Mouse (Mus musculus) liver, embryonic 14.5 days (tissue): ENCODE results near the gene Rab8b. TPM values are rescaled to one million over a fixed set of nuclear protein-coding genes. Genes with fewer than 3 reads are reported as not detected.

Source experiments
- ATAC-seq: fragments of 200-750 bp; cut with Nextera tagmentation; 2 replicates; pipeline ENCODE4 v1.8.0; 2017; ENCODE audit warnings: moderate number of reproducible peaks, mild to moderate bottlenecking, moderate library complexity; ENCODE audit not compliant: insufficient read depth
- DNase-seq, 3 experiments: peaks; one replicate each; pipeline ENCODE4 v3.0.0-alpha.2; 2012 to 2013; ENCODE audit warnings: low read depth in 3 of 3, low spot score in 3 of 3
- H3K27ac ChIP-seq: fragments of 300-500 bp; sonication (generic); 2 replicates; pipeline ENCODE4 v1.5.1; 2014; ENCODE audit warnings: moderate library complexity, mild to moderate bottlenecking, control low read depth, inconsistent platforms
- H3K27me3 ChIP-seq: fragments of 300-500 bp; sonication (generic); 2 replicates; pipeline ENCODE4 v1.6.1; 2014; ENCODE audit warnings: mild to moderate bottlenecking, low read length, moderate library complexity; ENCODE audit not compliant: control insufficient read depth, insufficient read depth
- H3K36me3 ChIP-seq: fragments of 300-500 bp; sonication (generic); replicated peaks from 2 replicates; pipeline ENCODE4 v1.6.1; 2014; ENCODE audit warnings: low read depth; ENCODE audit not compliant: control insufficient read depth, insufficient read depth
- H3K4me1 ChIP-seq, 2 experiments: fragments of 200-500 bp in 1 of 2; fragments of 300-500 bp in 1 of 2; sonication (generic) in 1 of 2; replicated peaks; 2 replicates each; pipeline ENCODE4 v1.6.1; 2012 to 2014; ENCODE audit warnings: antibody characterized with exemption in 1 of 2, inconsistent platforms in 1 of 2, low read length in 1 of 2; ENCODE audit not compliant: control insufficient read depth in 2 of 2, insufficient read depth in 2 of 2
- H3K4me2 ChIP-seq: fragments of 300-500 bp; sonication (generic); 2 replicates; pipeline ENCODE4 v1.6.1; 2014; ENCODE audit warnings: low read depth, mild to moderate bottlenecking, control low read depth, moderate library complexity
- H3K4me3 ChIP-seq, 2 experiments: fragments of 200-500 bp in 1 of 2; fragments of 300-500 bp in 1 of 2; sonication (generic) in 1 of 2; 2 replicates each; pipeline ENCODE4 v1.5.1; 2012 to 2014; ENCODE audit warnings: low read depth in 2 of 2, low read length in 2 of 2, mild to moderate bottlenecking in 2 of 2, control low read depth in 1 of 2, inconsistent platforms in 1 of 2, moderate library complexity in 1 of 2; ENCODE audit not compliant: insufficient read depth in 1 of 2
- H3K9ac ChIP-seq: fragments of 300-500 bp; sonication (generic); replicated peaks from 2 replicates; pipeline ENCODE4 v1.6.1; 2014; ENCODE audit warnings: mild to moderate bottlenecking, control low read depth, moderate library complexity
- H3K9me3 ChIP-seq: fragments of 300-500 bp; sonication (generic); 2 replicates; pipeline ENCODE4 v1.6.1; 2016; ENCODE audit warnings: low read length, mixed read lengths; ENCODE audit not compliant: control insufficient read depth
- CTCF ChIP-seq: IDR thresholded peaks from 2 replicates; pipeline ENCODE4 v1.5.1; 2016; ENCODE audit warnings: antibody characterized with exemption, low read depth, control low read depth
- EP300 ChIP-seq: IDR thresholded peaks from 2 replicates; pipeline ENCODE4 v1.6.1; 2016; ENCODE audit warnings: antibody characterized with exemption, low read depth
- WGBS: fragments of 180-500 bp; shearing (Covaris S2); extraction: QIAGEN DNeasy Blood & Tissue Kit; methylation state at CpG from one replicate; pipeline ENCODE4 v1.1.7; 2014; ENCODE audit not compliant: insufficient replicate concordance; 5-methylcytosine and 5-hydroxymethylcytosine counted together
- polyA plus RNA-seq, 2 experiments: library from polyadenylated mRNA; depleted of rRNA in 1 of 2; stranded (reverse) in 1 of 2; unstranded in 1 of 2; fragments of >200 nt; fragmentation: Nextera tagmentation in 1 of 2; extraction: Ambion mirVana in 1 of 2; gene quantifications; 2 replicates each; pipeline versions ENCODE4 v1.2.1 to v1.2.3; 2012 to 2014

Gene Rab8b
- polyA plus RNA-seq, 2 experiments = 18.3 to 20.6 TPM

DNA sequence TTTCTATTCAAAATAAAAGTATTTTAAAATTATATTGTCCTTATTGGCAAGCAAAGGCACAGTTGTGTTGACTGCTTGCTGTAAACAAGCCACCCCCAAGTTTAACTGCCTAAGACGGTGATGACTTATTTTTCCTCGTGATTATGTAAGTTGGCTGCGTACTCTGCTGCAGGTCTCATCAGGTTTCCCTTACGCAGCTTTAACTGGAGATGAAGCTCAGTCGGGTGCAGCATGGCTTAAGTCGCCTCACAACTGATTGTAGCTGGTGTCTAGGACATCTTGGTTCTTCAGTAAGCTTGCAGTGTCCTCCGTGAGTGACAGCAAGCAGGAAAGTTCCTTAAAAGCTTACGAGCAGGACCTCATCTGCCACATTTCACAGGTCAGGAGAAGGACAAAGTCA lies 32.8 kb upstream of the Rab8b start:
- H3K9ac ChIP-seq = no peak overlapping the region
- no peak for TF ChIP-seq EP300
- no peak for TF ChIP-seq CTCF
- no peak overlapping the region for H3K4me2 ChIP-seq
- H3K27ac ChIP-seq = no peak overlapping the region
- H3K4me3 ChIP-seq = no peak overlapping the region
- H3K9me3 ChIP-seq = no peaks in the 10 kb centered on the region
- no peak for DNase-seq
- no peaks in the 10 kb centered on the region for H3K27me3 ChIP-seq
- H3K36me3 ChIP-seq = peaks cover 10% of the 10 kb centered on the region
- 0 out of 4 replicates have a peak, but pooled peaks cover 0 to 1% of the 10 kb centered on the region in 2 experiments for H3K4me1 ChIP-seq
- 71% methylated on average over 8 of the region's 8 CpGs for WGBS
- no peak for ATAC-seq

DNA sequence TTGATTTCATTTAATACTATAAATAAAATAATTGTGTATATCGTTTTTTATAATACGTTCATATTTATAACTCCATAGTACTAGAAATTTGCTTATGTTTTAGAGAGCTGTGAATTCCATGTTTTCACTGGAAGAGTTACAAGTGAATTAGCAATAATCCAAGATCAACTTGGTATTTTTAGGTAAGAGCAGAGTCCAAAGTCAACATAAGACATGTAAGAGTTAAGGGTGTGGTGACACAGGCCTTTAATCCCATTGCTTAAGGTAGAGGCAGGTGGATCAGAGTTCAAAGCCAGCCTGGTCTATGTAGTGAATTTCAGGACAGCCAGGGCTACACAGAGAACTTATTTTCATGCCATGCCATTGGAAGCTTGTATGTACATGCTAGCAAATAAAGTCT lies 29.0 kb upstream of the Rab8b start:
- DNase-seq = no peak
- H3K27ac ChIP-seq = no peak overlapping the region
- no peak for ATAC-seq
- TF ChIP-seq CTCF = no peak
- peaks cover 10% of the 10 kb centered on the region for H3K36me3 ChIP-seq
- no peak overlapping the region for H3K4me3 ChIP-seq
- no peaks in the 10 kb centered on the region for H3K27me3 ChIP-seq
- H3K4me1 ChIP-seq = peaks cover 6 to 9% of the 10 kb centered on the region in 2 experiments
- H3K9me3 ChIP-seq = no peaks in the 10 kb centered on the region
- no peak overlapping the region for H3K9ac ChIP-seq
- 88% methylated on average over 2 of the region's 2 CpGs for WGBS
- H3K4me2 ChIP-seq = no peak overlapping the region

DNA sequence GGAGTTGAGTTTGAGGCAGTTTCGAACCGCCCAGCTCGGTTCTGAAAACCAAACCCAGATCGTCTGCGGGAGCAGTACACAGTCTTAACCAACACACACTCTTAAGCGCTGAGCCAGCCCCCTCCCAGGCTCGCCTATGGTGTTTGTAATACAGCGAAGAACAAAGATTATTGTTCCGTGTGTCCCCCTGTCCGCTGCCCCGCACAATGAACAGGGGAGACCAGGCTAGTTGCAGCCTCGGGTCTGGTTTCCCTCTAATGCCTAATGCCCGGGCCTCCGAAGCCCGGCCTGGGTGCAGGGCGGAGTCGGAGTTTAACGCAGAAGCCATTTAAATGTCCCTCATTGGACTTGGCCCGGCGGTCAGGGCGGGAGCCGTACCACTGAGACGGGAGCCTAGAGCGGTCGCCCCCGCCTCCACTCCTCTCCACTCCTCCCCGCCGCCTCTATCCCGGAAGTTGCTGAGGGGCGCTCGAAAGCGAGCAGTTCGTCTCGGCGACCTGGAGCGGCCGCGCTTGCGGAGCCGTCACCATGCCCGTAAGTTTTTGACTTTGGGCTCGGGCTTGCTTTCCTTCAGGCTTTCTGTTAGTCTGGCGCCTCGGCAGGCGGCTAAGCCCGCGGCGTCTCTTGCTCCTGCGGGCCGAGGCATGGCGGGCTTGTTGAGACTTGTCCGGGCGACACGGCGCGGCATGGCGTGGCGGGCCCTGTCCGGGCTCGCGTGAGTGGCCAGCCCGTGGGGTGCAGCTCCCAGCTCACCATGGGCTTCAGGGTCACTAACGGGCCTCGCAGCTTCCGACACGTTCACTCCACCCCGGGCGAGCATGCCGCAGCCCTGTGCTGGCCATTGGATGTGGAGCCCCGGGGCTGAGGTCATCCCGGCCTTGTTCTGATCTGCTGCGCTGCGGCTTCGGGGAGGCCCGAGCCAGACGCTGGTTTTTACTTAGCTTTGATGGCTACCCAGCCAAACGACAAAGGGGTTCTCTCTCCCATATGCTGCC lies 26.5 kb upstream of the Rab8b start, which contains the start of gene Rps27l:
TSS of gene Rps27l (plus strand) at position 440 of the 995 bp plus-strand sequence.
- Histone ChIP-seq H3K9ac (peak within 1 kb of the TSS; percentile 89), H3K4me2 (peak within 1 kb of the TSS; percentile 93), H3K9me3 (no peaks in the 10 kb centered on the region), H3K27me3 (no peaks in the 10 kb centered on the region), H3K27ac (peak within 1 kb of the TSS; percentile 68), H3K4me1 (peaks cover 6 to 9% of the 10 kb centered on the region in 2 experiments), H3K4me3 (peak within 1 kb of the TSS; percentile 79 to 88), H3K36me3 (peaks cover 10% of the 10 kb centered on the region)
- DNase-seq = peak; percentile 91 to 93 (median 92)
- TF ChIP-seq EP300 (peak; percentile 9; the same call in 1 of the 2 replicates), CTCF (0 out of 2 replicates have a peak, but pooled peaks have one; percentile 19)
- peak; percentile 99 for ATAC-seq
- under 1% methylated on average over 77 of the region's 77 CpGs for WGBS

DNA sequence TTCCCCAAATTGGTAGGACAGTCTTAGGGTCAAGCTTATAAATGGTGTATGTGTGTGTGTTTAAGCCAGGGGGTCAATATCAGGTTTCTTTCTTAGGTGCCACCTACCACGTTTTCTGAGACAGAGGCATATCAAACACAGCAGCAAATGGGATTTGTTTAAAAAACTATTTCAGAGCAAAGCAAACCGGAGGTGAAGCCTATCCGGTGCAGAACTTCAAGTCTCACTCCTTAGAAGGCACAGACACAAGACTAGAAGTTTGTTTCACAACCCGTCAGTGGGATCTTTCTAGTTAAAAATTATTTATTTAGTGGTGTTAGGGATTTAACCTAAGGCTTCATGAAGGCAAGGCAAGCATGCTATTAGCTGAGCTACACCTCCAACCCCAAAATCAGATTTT lies 25.7 kb upstream of the Rab8b start:
- Histone ChIP-seq H3K36me3 (peaks cover 10% of the 10 kb centered on the region), H3K4me2 (peak overlapping the region; percentile 93), H3K4me1 (peaks cover 6 to 9% of the 10 kb centered on the region in 2 experiments), H3K4me3 (peak overlapping the region; percentile 79 to 88), H3K27me3 (no peaks in the 10 kb centered on the region), H3K9ac (peak overlapping the region; percentile 78), H3K9me3 (no peaks in the 10 kb centered on the region), H3K27ac (peak overlapping the region; percentile 60; the same call in 1 of the 2 replicates)
- DNase-seq = no peak
- no peak for ATAC-seq
- TF ChIP-seq CTCF (no peak), EP300 (no peak)
- 19% methylated on average over 4 of the region's 4 CpGs for WGBS

DNA sequence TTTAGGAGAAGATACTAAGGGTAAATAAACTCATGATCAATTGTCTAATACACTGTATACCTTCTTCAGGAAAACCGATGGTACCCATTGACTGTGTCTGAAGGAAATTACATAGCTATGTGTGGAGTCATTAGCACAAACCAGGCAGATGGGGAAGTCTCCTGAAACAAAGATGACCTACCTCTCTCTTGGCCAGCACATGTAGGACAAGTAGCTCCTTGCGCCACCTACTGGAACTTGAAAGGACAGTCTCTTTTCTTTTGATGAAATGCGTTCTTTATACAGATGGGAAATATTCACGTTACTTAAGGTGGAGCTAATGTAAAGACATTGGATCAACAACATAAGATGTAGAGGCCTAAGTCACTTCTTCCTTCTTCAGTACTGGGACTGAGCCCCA lies 19.3 kb upstream of the Rab8b start:
- Histone ChIP-seq H3K4me2 (no peak overlapping the region), H3K36me3 (no peaks in the 10 kb centered on the region), H3K27ac (no peak overlapping the region), H3K9ac (no peak overlapping the region), H3K9me3 (no peaks in the 10 kb centered on the region), H3K27me3 (no peaks in the 10 kb centered on the region), H3K4me1 (no peaks in the 10 kb centered on the region), H3K4me3 (no peak overlapping the region)
- no peak for ATAC-seq
- peak; percentile 59 to 73 (median 62) for DNase-seq
- TF ChIP-seq CTCF = peak; percentile 84
- no peak for TF ChIP-seq EP300
- 1% methylated on average over 4 of the region's 4 CpGs for WGBS
